9 mouse cellular contexts compared by ENCODE assay signal in the genomic region with DNA sequence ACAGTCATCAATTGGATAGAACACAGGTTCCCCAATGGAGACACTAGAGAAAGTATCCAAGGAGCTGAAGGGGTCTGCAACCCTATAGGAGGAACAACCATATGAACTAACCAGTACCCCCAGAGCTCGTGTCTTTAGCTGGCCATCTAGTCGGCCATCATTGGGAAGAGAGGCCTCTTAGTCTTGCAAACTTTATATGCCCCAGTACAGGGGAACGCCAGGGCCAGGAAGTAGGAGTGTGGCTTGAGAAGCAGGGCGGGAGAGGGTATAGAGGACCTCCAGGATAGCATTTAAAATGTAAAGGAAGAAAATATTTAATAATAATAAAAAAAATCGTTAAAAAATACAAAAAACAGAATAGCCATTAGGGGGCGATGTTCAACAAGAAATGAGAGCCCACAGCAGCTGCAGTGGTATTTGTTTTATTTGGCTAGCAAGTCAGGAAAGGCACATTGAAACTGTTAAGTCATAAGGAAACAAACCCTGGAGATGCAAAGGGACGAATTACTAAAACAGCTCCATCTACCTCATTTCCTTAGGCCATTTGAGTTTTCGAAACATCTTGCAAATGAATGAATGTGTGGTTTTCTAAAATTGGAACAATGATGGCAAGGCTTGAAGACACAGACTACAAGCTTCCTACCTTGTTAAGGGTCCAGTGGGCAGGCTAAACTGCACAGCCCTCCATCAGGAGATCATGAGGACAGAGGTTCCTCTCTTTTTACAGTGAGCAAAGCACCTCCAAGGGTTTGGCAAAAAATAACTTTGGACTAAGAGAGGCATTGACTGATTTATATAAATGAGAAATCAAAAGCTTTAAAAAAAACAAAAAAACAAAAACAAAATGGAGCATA.
DNase-seq lines count a peak whose midpoint lies in the region; ATAC-seq lines count a peak whose summit lies in the region.
"Had no signal": no experiment of that assay in that cellular context is flagged by ENCODE, and none has a peak within 500 bp of the region (broad histone marks: within the 10 kb centered on the region; RNA-seq: fewer than 3 reads in every experiment).

No protein-coding gene starts in this region.

- H3K27ac ChIP-seq in neural tube, embryonic 11.5 days (ENCODE audit: low read depth, low read length) = no peak overlapping the region
- H3K27ac ChIP-seq: liver, embryonic 13.5 days had no signal

- peak; percentile 73; the same call in 1 of the 2 replicates for ATAC-seq in frontal cortex, adult (ENCODE audit: low TSS enrichment)
- ATAC-seq in neural tube, embryonic 11.5 days (ENCODE audit: insufficient read depth, low FRiP score, low TSS enrichment) = 0 out of 2 replicates have a peak, but pooled peaks have one; percentile 56
- peak; percentile 83 to 88 for ATAC-seq in hematopoietic stem cell, adult 5-6 weeks (replicated peaks in 1 of 2; ENCODE audit: insufficient read depth in 1 of 2, low FRiP score in 2 of 2, low TSS enrichment in 1 of 2, low read depth in 1 of 2, poor library complexity in 2 of 2, severe bottlenecking in 2 of 2)

- no peak for DNase-seq in frontal cortex, postnatal 14 days (ENCODE audit: low spot score in 2 of 2)
- DNase-seq in neural tube, embryonic 11.5 days (ENCODE audit: low spot score) = peak; percentile 25
- no peak for DNase-seq in neural tube, embryonic 10.5 days (ENCODE audit: extremely low spot score, low spot score)
- peak; percentile 53 for DNase-seq in retina, postnatal 1 day
- DNase-seq in right cerebral cortex, postnatal 25 days = no peak
- no peak for DNase-seq in urinary bladder, postnatal 4 days (ENCODE audit: low spot score in 2 of 2)
- DNase-seq: liver, embryonic 13.5 days had no signal

- H3K4me1 ChIP-seq in neural tube, embryonic 11.5 days (ENCODE audit: control insufficient read depth, insufficient read depth, low read length) = no peaks in the 10 kb centered on the region
- H3K4me1 ChIP-seq: liver, embryonic 13.5 days had no signal

- no peak overlapping the region for H3K4me3 ChIP-seq in neural tube, embryonic 11.5 days (ENCODE audit: low read depth, low read length)
- H3K4me3 ChIP-seq: liver, embryonic 13.5 days had no signal

- no peak overlapping the region for H3K9ac ChIP-seq in neural tube, embryonic 11.5 days (ENCODE audit: low read length)
- H3K9ac ChIP-seq: liver, embryonic 13.5 days had no signal

- H3K36me3 ChIP-seq in neural tube, embryonic 11.5 days (ENCODE audit: control insufficient read depth, insufficient read depth, low read length) = no peaks in the 10 kb centered on the region
- H3K36me3 ChIP-seq: liver, embryonic 13.5 days had no signal

- no peak overlapping the region for H3K4me2 ChIP-seq in neural tube, embryonic 11.5 days (ENCODE audit: low read depth)
- H3K4me2 ChIP-seq: liver, embryonic 13.5 days had no signal

- 33% methylated on average over 8 of the region's 8 CpGs for WGBS in neural tube, embryonic 11.5 days

- H3K27me3 ChIP-seq in neural tube, embryonic 11.5 days (ENCODE audit: control insufficient read depth, insufficient read depth, low read length) = no peaks in the 10 kb centered on the region
- H3K27me3 ChIP-seq: liver, embryonic 13.5 days had no signal

- H3K9me3 ChIP-seq in neural tube, embryonic 11.5 days (ENCODE audit: control insufficient read depth, low read length) = no peaks in the 10 kb centered on the region
- H3K9me3 ChIP-seq: liver, embryonic 13.5 days had no signal

Comparison
In these comparisons a context has a peak if more than half of its experiments do, and no peak if none do; other contexts are left out.
1. DNase-seq: peak in neural tube, embryonic 11.5 days (single experiment) and retina, postnatal 1 day (single experiment); none in frontal cortex, postnatal 14 days (0 of 2), neural tube, embryonic 10.5 days (single experiment), right cerebral cortex, postnatal 25 days (single experiment) and urinary bladder, postnatal 4 days (0 of 2).
2. Peak in every context shown above with its lines, with median percentiles within 50 percentile points of each other: ATAC-seq.